Mouse (Mus musculus) cerebellum, adult 9-11 months (tissue): ENCODE results near the gene Mrpl43.
"Not testable (repeated sequence)": the region's sequence is repeated elsewhere in the genome, so short reads cannot be mapped to it uniquely, and the experiment has no call there.

Experiments used
- DNase-seq: peaks from one replicate; pipeline ENCODE4 v3.0.0; 2022

Gene Mrpl43

DNA sequence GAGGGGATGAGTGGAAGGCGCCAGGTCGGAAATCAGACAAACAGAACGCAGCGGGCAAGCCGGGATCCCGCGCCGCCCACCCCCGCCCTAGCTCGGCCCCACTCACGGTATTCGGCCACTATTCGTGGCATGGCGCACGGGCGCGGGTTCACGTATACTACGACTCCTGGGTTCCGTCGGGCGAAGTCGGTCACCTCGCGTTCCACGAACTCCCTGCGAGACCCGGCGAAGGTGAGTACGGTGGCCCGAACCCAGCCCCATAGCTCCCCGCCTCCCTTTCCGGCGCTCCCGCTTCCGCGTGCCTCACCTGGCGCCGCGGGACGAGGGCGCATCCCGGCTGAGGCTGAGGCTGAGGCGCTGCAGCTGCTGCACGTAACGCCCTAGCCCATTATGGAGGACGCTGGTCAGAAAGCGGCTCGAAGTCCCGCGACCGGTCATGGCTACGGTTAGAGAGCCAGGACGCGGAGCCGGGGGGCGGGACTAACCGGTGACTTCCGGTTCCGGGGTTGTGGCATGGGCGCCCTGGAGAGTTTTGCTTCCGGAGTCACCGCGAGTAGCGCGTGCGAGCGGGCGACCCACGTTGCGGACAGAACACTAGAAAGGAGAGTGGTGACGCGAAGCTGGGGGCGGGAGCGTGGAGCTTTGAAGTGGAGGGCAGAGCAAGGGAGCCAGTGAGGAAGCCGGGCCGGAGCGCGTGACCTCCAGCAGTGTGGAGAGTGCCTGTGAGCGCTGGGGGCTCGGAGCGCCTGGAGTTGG is at the start of gene Mrpl43:
Gene Mrpl43 (minus strand): TSS at position 486 of the 756 bp plus-strand sequence.
- DNase-seq = peak; percentile 96

DNA sequence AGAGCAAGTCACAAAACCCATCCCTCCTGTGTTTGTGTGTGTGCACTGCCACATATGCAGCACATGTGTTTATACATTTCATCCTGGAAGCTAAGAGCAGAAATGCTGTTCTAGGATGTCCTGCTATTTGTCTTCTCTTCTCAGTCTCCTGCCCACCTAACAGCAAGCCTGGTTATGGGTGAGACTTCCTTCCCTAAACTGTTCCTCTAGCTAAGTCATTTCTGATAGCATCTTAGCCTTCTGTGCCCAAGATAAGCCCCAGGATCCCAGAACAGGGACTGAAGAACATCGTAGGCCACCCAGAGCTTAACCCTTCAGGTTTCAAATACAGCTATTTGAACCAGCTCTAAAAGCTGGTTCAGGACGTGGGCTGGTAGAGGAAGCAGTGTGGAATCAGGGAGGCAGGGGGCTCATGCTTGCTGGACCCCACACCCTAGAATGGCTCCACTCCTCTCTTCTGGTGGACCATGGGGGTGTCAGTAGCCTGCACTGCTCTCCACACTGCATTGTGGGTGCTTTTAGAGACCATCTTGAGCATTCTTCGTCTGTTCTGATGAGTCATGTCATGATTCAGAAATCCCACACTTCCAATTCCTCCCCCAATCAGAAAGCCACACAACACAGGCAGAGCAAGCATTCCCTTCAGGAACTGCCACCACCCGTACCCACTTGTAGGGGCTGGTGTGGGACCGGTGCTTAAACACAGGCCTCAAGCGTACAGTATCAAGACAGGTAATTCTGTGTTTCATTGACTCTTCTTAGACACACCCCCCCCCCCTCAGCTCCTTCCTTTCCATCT is 48.8 kb upstream of the Mrpl43 start:
- DNase-seq = no peak

DNA sequence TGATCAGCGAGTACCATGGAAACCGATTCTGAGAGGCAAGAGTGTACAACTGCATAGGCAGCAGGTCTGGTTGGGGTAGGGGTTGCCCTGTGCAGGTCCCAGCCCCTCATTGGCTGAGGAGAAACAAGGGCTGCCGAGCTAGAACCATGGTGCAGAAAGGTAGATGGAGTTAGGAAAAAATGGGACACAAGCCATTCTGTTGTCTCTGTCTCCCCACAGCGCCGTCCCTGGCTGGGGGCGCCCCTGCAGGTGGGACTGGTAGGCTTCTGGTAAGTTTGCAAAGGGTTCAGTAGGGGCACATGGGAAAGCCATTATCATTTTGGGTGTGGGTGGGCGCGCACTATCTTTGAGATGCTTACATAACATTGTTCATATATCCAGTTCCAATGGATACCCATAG is 47.2 kb upstream of the Mrpl43 start:
- DNase-seq = no peak

DNA sequence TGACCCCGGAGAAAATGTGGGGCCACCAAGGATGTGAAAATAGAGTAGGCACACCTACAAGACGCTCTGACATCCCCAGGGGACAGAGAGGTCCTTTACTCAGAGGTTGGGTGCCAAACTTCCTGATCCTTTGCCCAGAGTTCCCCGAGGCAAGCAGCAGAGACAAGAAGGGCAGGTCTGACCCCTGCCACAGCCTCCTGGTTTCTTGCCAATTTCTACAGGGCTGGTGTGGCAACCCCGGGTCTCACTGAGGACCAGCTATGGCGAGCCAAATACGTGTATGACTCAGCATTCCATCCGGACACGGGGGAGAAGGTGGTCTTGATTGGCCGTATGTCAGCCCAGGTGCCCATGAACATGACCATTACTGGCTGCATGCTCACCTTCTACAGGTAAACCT is 43.3 kb upstream of the Mrpl43 start:
- peak; percentile 72 for DNase-seq

DNA sequence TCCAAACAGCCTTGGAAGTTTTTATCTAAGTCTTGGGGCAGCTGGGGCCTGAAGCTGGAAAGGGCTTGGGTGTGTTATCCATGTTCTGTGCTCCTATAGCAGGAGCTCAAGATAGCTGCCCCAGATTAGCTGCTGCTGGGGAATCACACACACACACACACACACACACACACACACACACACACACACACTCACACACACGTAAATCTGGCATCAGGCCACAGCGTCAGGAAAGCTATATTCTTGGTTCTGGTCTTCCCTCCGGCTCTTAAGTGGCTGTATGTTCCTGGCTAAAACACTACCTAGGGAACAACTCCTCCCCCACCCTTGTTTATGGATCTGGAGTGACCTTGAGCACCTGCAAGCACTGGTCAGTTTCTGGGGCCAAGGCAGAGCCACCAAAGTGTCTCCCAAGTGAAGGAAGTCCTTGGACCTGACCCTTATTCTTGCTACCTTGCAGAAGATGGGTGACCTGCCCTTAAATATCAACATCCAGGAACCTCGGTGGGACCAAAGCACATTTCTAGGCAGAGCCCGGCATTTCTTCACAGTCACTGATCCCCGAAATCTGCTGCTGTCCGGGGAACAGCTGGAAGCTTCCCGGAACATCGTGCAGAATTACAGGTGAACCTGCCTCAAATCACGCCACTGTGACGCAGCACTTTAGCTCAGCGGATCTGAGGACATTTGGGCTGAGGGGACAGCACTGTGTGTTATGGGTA is 42.6 kb upstream of the Mrpl43 start:
- peak; percentile 57 for DNase-seq

DNA sequence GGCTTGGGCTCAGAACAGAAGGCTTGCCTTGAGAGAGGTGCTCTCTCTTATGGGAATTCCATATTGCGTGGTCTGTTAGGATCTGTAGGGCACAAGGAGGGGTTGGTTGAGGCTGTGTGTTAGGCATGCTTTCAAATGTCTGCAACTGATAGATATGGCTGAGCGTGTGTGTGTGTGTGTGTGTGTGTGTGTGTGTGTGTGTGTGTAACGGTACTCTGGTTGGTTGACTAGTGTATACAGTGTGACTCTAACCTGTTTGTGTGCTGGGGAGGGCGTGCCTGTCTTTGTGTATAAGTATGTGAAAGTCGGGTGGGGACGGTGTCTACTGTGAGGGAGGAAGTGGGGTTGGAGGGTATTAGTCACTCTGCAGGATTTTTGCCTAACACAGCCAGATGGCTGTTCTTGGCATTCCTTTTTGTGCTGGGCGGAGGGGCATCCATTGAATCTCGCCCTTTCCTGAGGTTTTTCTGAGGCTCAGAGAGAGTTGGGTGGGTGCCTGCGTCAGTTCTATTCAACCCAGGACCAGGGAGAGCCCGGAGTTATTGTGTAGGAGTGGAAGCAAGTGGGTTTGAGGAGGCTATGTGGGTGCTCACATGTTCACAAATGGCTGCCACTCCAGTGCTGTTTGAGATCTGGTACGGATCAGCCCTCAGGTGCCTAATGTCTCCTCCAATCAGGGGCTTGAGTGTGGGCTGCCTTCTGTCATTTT is 41.8 kb upstream of the Mrpl43 start:
- DNase-seq = peak; percentile 80

DNA sequence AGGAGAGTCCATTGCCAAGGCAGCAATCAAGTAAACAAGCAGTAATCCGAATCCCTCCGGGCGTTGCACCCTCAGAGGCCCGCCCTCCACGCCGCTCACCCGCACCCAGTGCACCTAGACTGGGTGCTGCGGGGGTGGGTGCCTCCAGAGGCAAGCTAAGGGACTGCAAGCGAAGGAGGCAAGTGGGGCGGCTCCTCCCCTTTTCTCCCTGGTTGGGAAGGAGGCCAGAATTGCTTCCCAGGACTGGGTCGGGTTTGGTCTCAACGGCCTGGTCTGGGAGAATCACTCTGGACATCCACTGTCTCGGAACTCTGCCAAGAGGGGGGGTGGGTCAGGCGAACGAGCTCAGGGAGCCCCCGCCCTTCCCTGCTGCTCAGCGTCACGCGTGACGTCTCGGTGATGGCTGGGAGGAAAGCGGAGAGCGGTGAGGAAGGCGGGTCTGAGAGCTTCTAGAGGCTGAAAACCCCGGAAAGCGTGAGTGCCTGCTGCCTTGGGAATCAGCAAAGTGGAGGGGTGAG is 41.2 kb upstream of the Mrpl43 start, which contains the start of gene Sfxn3:
Gene Sfxn3 (plus strand): TSS at position 87 of the 518 bp plus-strand sequence.
- peak; percentile 97 for DNase-seq

DNA sequence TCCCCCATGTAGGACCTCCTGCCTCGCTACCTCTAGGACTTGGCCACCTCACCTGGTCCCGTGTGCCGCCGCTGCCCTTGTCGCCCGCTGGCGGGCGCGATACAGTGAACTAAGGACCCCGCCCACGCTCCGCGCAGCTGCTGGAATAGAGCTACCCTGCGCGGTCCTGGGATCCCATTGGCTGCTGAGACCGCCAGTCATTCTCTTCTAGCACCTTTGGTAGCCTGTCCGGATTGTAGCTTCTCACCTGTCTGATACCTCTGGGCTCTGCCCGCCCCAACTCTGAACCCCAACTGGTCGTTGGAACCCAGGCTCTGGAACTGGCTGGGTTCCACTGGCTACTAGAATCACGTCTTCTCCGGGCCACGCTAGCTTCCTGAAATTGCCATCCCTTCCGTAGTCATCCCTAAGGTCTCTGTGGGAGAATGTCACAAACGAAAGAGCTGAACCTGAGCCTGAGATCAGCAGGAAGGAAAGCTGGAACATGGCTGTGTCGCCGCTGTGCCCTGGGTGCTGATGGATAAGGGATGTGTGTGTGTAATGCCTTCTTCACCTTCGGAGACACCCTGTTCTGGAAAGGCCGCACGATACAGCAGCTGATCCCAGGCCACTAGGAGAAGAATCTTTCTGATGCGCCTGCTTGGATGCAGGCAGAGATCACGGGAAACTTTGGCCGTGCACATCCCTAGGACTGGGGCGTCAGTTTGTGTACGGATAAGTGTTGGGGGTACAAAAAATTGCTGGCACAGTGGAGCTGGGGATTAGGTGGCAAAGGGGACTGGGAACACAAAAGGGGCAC is 40.5 kb upstream of the Mrpl43 start:
- DNase-seq = peak; percentile 96

DNA sequence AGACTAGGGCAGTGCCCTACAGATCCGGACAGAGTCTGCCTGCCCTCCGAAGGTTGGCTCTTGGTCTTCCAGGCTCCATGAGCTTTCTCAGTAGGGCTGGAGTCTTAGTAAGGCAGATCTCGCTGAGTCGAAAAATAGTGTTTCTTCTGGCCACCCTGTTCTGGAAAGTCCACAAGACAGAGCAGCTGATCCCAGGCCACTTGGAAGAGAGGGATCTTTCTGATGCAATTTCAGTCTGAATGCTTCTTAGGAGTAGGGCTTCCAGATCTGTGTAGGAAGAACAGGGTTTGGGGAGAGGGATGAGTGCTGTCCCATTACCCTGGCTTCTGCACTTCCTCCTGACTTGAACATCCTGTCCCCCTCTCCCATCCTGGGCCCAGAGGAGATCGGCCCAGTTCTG is 39.4 kb upstream of the Mrpl43 start, which contains the start of gene Pdzd7:
Gene Pdzd7 (minus strand): TSS at position 67 of the 400 bp plus-strand sequence.
- DNase-seq = no peak

DNA sequence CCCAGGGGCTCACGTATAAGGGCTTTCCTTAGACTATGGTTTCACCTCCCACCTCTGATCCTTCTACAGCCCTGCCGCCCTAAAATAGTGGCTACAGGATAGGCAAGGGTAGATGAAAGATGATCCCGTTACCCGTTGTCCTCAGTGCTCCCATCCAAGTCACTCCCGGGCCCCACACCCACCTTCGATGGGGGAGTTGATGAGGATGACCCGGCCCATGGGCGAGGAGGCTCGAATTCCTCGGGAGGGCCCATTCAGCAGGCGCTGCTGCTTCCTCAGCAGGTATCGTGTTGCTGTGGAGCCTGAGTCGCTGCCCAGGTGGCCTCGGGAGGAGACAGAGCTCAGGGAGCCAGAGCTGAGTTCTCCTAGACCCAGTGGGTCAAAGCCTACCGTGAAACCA is 39.0 kb upstream of the Mrpl43 start:
- DNase-seq = peak; percentile 57

DNA sequence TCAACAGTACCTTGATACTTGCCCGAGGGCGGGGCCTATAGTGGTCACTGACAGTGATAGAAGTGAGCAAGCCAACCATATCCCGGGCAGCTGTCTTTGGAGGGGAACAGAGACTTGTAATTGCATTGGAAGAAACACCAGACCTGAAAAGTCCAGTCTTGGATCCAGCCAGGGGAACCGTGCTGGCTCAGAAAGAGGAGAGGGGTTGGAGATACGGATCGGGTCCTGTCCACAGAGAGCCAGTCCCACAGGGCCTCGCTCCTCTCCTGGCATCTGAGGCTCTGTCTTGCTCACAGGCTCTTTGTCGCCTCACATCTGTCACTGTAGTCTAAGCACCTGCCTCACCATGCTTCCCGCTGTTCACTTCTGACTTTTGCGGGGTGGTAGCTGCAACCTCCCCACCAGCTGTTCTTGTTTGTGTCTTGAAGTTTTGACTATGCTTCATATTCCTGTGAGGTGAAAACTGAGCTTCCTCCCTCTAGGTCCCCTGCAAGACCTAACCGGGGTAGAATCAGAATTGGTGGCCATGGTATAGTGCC is 38.2 kb upstream of the Mrpl43 start:
- DNase-seq = no peak

DNA sequence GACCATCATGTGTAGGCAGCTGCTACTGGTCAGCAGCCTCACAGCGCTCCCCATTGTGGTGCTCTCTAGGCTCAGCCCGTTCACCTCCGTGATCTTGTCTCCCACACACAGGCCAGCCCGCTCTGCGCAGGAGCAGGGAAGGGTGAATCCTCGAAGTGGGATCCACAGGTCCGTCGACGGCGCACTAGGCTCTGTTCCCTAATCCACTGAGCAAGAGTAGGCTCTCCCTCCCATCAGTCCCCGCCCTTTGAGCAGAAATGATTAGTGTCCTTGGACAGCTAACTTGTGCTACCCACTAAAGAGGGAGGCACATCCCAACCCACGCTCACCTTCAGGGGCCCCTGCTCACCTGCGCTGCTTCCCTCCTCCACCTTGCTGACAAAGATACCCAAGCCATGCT is 34.0 kb upstream of the Mrpl43 start:
- DNase-seq = no peak

DNA sequence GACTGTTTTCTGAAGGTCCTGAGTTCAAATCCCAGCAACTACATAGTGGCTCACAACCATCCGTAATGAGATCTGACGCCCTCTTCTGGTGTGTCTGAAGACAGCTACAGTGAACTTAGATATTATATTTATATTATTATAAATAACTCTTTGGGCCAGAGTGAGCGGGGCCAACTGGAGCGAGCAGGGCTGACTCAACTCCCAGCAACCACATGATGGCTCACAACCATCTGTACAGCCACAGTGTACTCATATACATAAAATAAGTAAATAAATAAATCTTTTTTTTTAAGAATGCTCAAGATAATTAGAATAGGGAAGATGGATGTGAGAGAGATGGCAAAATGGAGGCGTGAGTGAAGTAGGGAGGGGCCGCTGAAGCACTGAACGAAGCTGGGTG is 32.0 kb upstream of the Mrpl43 start:
- not testable (repeated sequence) for DNase-seq

DNA sequence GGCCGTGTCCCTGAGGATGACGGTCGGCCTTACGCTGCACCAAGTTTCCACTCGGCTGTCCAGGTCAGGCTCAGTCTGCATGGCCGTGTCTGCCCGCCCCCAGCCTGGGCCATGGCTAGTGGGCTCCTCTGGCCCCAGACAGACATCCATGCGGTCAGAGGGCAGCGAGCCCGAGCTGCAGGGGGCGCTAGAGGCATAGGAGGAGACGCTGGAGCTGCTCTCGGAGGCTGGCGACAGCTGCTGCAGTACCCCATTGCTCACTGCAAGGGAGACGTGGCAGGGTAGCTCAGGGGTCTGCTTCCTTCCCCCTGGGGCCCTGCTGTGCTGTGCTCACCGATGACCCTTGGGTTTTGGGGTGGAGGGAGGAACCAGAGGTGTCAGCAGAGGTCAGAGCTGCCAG is 30.6 kb upstream of the Mrpl43 start:
- peak; percentile 35 for DNase-seq

DNA sequence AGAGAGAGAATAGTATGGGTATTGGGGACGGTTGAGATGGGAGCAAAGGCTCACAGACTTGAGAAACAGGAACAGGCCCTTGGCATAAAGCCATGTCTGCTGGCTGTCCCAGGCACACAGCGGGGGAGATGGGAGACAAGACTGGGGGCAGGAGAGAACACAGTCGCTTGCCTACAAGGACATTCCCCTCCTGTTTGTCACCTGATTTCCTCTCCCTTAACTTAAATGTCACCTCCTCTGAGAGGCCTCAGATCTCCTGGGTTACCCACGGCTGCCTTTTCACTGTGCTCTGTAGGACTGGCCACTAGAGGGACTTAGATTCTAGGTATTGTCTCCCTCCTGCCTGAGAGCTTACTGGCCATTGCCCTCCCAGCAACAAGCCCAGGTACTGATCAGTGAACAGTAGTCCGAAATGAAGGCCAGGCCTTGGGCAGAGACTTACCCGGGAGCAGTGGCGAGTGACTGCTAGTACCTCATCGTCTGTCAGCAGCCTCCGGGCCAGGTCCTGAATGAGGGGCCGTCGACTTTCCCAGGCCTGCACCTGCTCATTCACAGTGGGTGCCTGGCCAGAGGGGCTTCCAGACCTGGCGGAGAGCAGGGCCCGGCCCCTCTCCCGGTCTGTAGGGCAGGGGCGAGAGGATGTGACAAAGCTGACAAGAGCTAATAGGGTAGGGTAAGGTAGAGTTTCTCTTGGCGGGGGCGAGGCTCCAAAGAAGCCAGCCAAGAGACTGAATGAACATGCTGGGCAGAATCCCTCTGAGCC is 26.5 kb upstream of the Mrpl43 start:
- DNase-seq = peak; percentile 65

DNA sequence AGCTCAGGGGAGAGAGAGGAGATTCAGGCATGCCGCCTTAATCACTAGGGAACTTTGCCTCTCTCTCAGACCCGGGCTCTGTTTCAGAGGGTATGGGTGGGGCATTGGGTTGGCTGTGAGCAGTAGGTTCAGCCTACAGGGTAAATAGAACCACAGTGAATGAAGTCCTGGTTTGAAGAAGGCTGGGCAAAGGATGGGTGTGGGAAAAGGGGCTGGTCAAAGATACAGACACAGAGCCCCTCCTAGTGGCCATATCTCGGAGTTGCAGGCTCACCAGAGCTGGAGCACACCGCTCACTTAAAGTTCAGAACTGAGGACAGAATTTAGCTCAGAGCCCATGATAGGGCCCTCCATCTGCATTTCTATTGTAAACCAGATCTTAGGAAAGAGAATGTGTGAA is 25.5 kb upstream of the Mrpl43 start:
- DNase-seq = peak; percentile 82

DNA sequence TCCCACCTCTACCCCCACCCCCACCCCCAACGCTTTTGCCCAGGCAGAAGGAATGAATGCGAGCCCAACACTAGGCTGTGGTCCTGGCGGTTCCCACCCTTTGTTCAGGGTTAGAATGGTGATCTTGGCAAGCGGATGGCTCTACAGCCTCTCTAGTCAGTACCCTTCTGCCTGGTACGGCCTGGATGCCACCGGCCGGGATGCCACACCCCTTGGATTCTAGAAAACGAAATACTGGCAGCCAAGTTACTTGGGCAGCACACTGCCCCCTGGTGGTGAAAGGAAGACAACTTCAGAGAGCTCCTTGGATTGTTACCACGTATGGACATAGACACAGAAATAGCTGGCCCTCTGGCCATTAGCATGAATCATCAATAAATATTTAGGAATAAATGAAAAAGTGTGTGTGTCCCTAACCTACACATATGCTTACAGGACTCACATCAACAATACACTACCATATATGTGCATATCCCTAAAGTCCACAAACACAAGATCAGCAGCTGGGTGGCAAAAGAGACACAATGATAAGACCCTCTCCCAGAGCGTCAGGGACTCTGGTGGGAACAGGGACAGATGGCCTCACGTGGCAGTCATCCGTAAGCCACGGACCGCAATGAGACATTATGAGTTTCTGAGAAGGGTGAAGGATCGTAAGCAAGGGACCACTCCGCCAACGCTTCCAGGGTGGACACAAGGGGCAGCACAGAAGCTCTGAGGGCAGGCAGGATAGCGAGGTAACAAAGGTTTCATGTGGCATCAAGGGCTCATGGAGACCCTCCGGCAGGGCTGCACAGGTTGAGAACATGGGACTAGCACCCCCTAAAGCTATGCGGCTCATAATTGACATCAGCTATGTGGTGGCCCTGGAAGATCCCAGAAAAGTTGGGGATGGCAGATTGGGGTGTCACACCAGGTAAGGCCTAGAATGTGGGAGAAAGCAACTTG is 24.8 kb upstream of the Mrpl43 start:
- DNase-seq = peak; percentile 89

DNA sequence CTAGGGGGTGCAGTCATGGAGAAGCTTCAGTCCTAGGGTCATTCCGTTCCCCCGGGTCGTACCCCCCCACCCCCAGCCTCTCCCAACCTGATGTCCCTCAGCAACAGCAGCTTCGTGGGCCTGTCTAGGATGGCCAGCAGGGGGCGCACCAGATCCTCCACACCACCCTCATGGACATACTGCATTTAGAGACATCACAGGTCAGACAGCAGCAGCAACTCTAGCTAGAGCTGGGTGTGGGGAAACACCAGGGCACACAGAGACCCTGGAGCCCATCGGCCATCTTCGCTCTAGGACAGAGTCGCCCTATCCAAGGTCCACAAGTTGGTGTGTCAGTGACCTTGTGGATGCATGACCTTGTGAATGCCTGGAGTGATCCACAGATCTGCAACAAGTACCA is 23.9 kb upstream of the Mrpl43 start:
- DNase-seq = peak; percentile 79

DNA sequence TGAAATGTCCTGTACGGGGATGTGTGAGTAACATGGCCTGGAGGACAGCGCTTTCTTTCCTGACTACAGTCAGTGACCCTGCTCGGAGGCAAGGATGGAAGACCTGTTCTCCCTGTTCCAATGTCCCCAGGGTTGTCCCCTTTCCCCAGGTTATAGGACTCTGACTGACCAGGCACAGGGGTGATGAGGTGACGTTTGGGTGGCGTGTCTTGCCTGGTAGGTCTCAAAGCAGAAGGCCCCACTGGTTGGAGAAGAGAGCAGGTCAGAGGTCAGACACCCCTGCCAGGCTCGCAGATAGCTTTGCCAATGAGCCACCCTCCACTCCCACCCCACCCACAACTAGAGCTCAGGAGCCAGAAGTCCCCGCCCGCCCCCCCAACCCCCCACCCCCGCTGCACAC is 23.3 kb upstream of the Mrpl43 start:
- peak; percentile 56 for DNase-seq
